In the genomic region with DNA sequence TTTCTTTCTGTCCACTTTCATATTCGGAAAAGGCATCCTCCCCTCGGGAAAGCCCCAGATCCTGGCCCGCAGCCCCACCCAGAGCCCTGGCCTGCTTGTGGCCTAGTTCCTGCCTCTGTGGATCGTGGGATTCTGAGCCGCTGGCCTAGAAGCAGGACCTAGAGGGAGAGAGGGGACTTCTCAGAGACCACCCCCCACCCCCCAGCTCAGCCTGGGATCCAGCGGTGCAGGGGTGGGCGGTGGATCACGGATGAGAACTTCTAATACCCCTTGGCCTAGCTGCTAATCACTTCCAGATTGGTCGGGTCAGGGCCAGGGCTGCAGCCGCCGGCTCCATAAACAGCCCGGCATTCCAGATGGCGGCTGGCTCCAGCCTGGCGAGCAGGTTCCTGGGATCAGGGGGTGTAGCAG, we compare ENCODE assay signal across 8 mouse cellular contexts. TPM values are rescaled to one million over a fixed set of nuclear protein-coding genes. Genes with fewer than 3 reads are reported as not detected.
DNase-seq lines count a peak whose midpoint lies in the region; ATAC-seq lines count a peak whose summit lies in the region.

No protein-coding gene starts in this region.

- H3K9ac ChIP-seq in heart, embryonic 12.5 days: no peak overlapping the region
- peak overlapping the region; percentile 21; the same call in 1 of the 2 replicates for H3K9ac ChIP-seq in limb, embryonic 13.5 days
- no peak overlapping the region for H3K9ac ChIP-seq in midbrain, embryonic 14.5 days (replicated peaks; ENCODE audit: low read length)

- no peak overlapping the region for H3K4me3 ChIP-seq in heart, embryonic 12.5 days
- no peak overlapping the region for H3K4me3 ChIP-seq in limb, embryonic 13.5 days
- no peak overlapping the region for H3K4me3 ChIP-seq in midbrain, embryonic 14.5 days (replicated peaks; ENCODE audit: low read depth, low read length)

- 28% methylated on average over 14 of the region's 14 CpGs for WGBS in heart, embryonic 12.5 days
- WGBS in limb, embryonic 13.5 days: 4% methylated on average over 14 of the region's 14 CpGs
- 49% methylated on average over 14 of the region's 14 CpGs for WGBS in midbrain, embryonic 14.5 days

- DNase-seq in kidney, adult 18-20 months: peak; percentile 34
- no peak for DNase-seq in kidney, adult 11 months
- peak; percentile 86 for DNase-seq in embryo, embryonic 10.5 days (ENCODE audit: low spot score)
- peak; percentile 60 for DNase-seq in yolk sac, embryonic 10.5 days (ENCODE audit: low spot score)
- DNase-seq in thymus, postnatal 4 days: no peak
- DNase-seq in midbrain, embryonic 14.5 days: no peak

- H3K27me3 ChIP-seq in heart, embryonic 12.5 days (replicated peaks): no peaks in the 10 kb centered on the region
- no peaks in the 10 kb centered on the region for H3K27me3 ChIP-seq in limb, embryonic 13.5 days
- no peaks in the 10 kb centered on the region; the same call in 1 of the 2 replicates for H3K27me3 ChIP-seq in midbrain, embryonic 14.5 days (ENCODE audit: control insufficient read depth, insufficient read depth, low read length)

- no peaks in the 10 kb centered on the region for H3K9me3 ChIP-seq in heart, embryonic 12.5 days (replicated peaks)
- H3K9me3 ChIP-seq in limb, embryonic 13.5 days: no peaks in the 10 kb centered on the region
- H3K9me3 ChIP-seq in midbrain, embryonic 14.5 days (ENCODE audit: control insufficient read depth, low read length): no peaks in the 10 kb centered on the region

- peaks cover 50% of the 10 kb centered on the region for H3K4me1 ChIP-seq in heart, embryonic 12.5 days (replicated peaks)
- peaks cover 80% of the 10 kb centered on the region for H3K4me1 ChIP-seq in limb, embryonic 13.5 days
- 0 out of 2 replicates have a peak, but pooled peaks cover 5% of the 10 kb centered on the region for H3K4me1 ChIP-seq in midbrain, embryonic 14.5 days (ENCODE audit: control insufficient read depth, insufficient read depth, low read length)

- ATAC-seq in heart, embryonic 12.5 days (ENCODE audit: insufficient number of reproducible peaks, low FRiP score): 0 out of 2 replicates have a peak, but pooled peaks have one; percentile 13
- ATAC-seq in limb, embryonic 13.5 days (ENCODE audit: low FRiP score, low read depth): peak; percentile 25
- ATAC-seq in midbrain, embryonic 14.5 days (ENCODE audit: low FRiP score, low TSS enrichment): no peak

- H3K4me2 ChIP-seq in heart, embryonic 12.5 days: no peak overlapping the region
- H3K4me2 ChIP-seq in limb, embryonic 13.5 days (replicated peaks): peak overlapping the region; percentile 33
- no peak overlapping the region for H3K4me2 ChIP-seq in midbrain, embryonic 14.5 days (ENCODE audit: low read length)

- H3K27ac ChIP-seq in heart, embryonic 12.5 days (ENCODE audit: poor library complexity, severe bottlenecking): peak overlapping the region; percentile 34
- H3K27ac ChIP-seq in limb, embryonic 13.5 days: peak overlapping the region; percentile 95
- no peak overlapping the region for H3K27ac ChIP-seq in midbrain, embryonic 14.5 days (replicated peaks; ENCODE audit: low read depth, low read length)

- no peaks in the 10 kb centered on the region for H3K36me3 ChIP-seq in heart, embryonic 12.5 days
- no peaks in the 10 kb centered on the region for H3K36me3 ChIP-seq in limb, embryonic 13.5 days
- H3K36me3 ChIP-seq in midbrain, embryonic 14.5 days (ENCODE audit: control insufficient read depth, insufficient read depth, low read length): no peaks in the 10 kb centered on the region

RNA-seq across cellular contexts. Expression of gene Ube2v1, which starts 36.1 kb away (rescaled TPM):
- polyA plus RNA-seq in heart, embryonic 12.5 days (2016; fragmentation: Nextera tagmentation; extraction: Ambion mirVana): 216 and 235 TPM in 2 replicates
- polyA plus RNA-seq in limb, embryonic 13.5 days (2015; fragmentation: Nextera tagmentation; extraction: Ambion mirVana): 268 and 284 TPM in 2 replicates
- 286 and 299 TPM in 2 replicates for polyA plus RNA-seq in midbrain, embryonic 14.5 days (2014; fragmentation: Nextera tagmentation; extraction: Ambion mirVana)

RNA-seq across cellular contexts. Expression of gene Snai1, which starts 57.8 kb away (rescaled TPM):
- 18.8 and 21.4 TPM in 2 replicates for polyA plus RNA-seq in heart, embryonic 12.5 days (2016; fragmentation: Nextera tagmentation; extraction: Ambion mirVana)
- 72.6 and 76.0 TPM in 2 replicates for polyA plus RNA-seq in limb, embryonic 13.5 days (2015; fragmentation: Nextera tagmentation; extraction: Ambion mirVana)
- 0.53 and 4.4 TPM in 2 replicates for polyA plus RNA-seq in midbrain, embryonic 14.5 days (2014; fragmentation: Nextera tagmentation; extraction: Ambion mirVana)

Comparison
In these comparisons a context has a peak if more than half of its experiments do, and no peak if none do; other contexts are left out.
1. DNase-seq: peak in kidney, adult 18-20 months (single experiment), embryo, embryonic 10.5 days (single experiment) and yolk sac, embryonic 10.5 days (single experiment); none in kidney, adult 11 months (single experiment), thymus, postnatal 4 days (single experiment) and midbrain, embryonic 14.5 days (single experiment).